In the genomic region with DNA sequence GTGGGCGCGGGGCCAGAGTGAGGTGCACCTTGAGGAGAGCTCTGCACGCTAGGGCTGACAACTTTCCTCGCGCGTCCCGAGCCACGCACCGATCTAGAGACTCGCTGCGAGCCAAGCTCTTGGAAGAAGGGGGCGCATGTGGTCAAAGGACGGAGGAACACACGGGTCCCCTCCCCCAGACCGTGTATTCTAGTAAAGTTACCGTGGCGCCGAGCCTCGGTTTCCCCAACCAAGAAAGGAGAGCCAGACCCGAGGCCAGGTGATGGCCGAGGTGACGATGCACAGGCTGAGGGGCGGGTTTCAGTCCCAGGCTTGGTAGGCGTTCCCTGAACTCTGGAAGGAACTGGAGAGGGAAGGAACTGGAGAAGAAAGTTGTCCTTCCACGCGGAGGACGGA, we compare ENCODE assay signal across 8 mouse cellular contexts. TPM values are rescaled to one million over a fixed set of nuclear protein-coding genes. Genes with fewer than 3 reads are reported as not detected.
DNase-seq lines count a peak whose midpoint lies in the region; ATAC-seq and TF ChIP-seq lines count a peak whose summit lies in the region.

No protein-coding gene starts in this region.

- ATAC-seq in forebrain, embryonic 16.5 days, result peak; percentile 62
- peak; percentile 79 for ATAC-seq in intestine, embryonic 16.5 days
- ATAC-seq in liver, postnatal 0 days, result peak; percentile 4; the same call in 1 of the 2 replicates

- no peak for TF ChIP-seq CTCF in liver, postnatal 0 days (IDR thresholded peaks at IDR 0.05; ENCODE audit: low read depth)
- TF ChIP-seq CTCF in olfactory bulb, adult 2 months (IDR thresholded peaks at IDR 0.05; ENCODE audit: insufficient read depth, low read depth, low read length), result no peak

- 0 out of 2 replicates have a peak, but pooled peaks cover 2% of the 10 kb centered on the region for H3K27me3 ChIP-seq in forebrain, embryonic 16.5 days (replicated peaks; ENCODE audit: control insufficient read depth, insufficient read depth, low read length)
- H3K27me3 ChIP-seq in intestine, embryonic 16.5 days (replicated peaks; ENCODE audit: control insufficient read depth, insufficient read depth, low read length), result no peaks in the 10 kb centered on the region
- peaks cover 37% of the 10 kb centered on the region for H3K27me3 ChIP-seq in liver, postnatal 0 days (ENCODE audit: insufficient read depth, low read length)

- peak overlapping the region; percentile 80 for H3K4me3 ChIP-seq in forebrain, embryonic 16.5 days (replicated peaks; ENCODE audit: low read length)
- peak overlapping the region; percentile 99 for H3K4me3 ChIP-seq in intestine, embryonic 16.5 days (ENCODE audit: low read length)
- H3K4me3 ChIP-seq in liver, postnatal 0 days (ENCODE audit: low read depth, low read length), result peak overlapping the region; percentile 56
- H3K4me3 ChIP-seq in olfactory bulb, adult 2 months (ENCODE audit: insufficient read depth, low read depth, low read length), result peak overlapping the region; percentile 72

- no peaks in the 10 kb centered on the region for H3K36me3 ChIP-seq in forebrain, embryonic 16.5 days (ENCODE audit: control insufficient read depth, insufficient read depth)
- no peaks in the 10 kb centered on the region for H3K36me3 ChIP-seq in intestine, embryonic 16.5 days (ENCODE audit: control insufficient read depth, insufficient read depth, low read length)
- H3K36me3 ChIP-seq in liver, postnatal 0 days (replicated peaks; ENCODE audit: insufficient read depth, low read length), result no peaks in the 10 kb centered on the region

- no peak for TF ChIP-seq EP300 in liver, postnatal 0 days (IDR thresholded peaks at IDR 0.05; ENCODE audit: low read depth)

- peak overlapping the region; percentile 83 for H3K27ac ChIP-seq in forebrain, embryonic 16.5 days (ENCODE audit: low read length)
- peak overlapping the region; percentile 95 for H3K27ac ChIP-seq in intestine, embryonic 16.5 days (ENCODE audit: low read length)
- H3K27ac ChIP-seq in liver, postnatal 0 days (ENCODE audit: low read depth), result peak overlapping the region; percentile 60; the same call in 1 of the 2 replicates
- H3K27ac ChIP-seq in olfactory bulb, adult 2 months (ENCODE audit: insufficient read depth, low read depth, low read length), result no peak overlapping the region

- under 1% methylated on average over 27 of the region's 27 CpGs for WGBS in forebrain, embryonic 16.5 days
- WGBS in intestine, embryonic 16.5 days, result under 1% methylated on average over 27 of the region's 27 CpGs
- under 1% methylated on average over 25 of the region's 27 CpGs for WGBS in liver, postnatal 0 days (ENCODE audit: insufficient replicate concordance)
- WGBS in olfactory bulb, adult 2 months, result 1% methylated on average over 27 of the region's 27 CpGs

- TF ChIP-seq POLR2A in olfactory bulb, adult 2 months (IDR thresholded peaks at IDR 0.05; ENCODE audit: insufficient read depth, low read depth, low read length), result no peak

- peak overlapping the region; percentile 88 for H3K4me2 ChIP-seq in forebrain, embryonic 16.5 days (ENCODE audit: low read length)
- H3K4me2 ChIP-seq in intestine, embryonic 16.5 days (ENCODE audit: low read depth, low read length), result peak overlapping the region; percentile 75
- H3K4me2 ChIP-seq in liver, postnatal 0 days (ENCODE audit: low read depth, low read length), result peak overlapping the region; percentile 69

- peak; percentile 4 to 16 for DNase-seq in frontal cortex, postnatal 10 days (ENCODE audit: low spot score in 2 of 2)
- no peak for DNase-seq in frontal cortex, postnatal 25 days (ENCODE audit: low spot score in 2 of 2)
- DNase-seq in NIH3T3 (ENCODE audit: low read depth), result peak; percentile 73
- DNase-seq in liver, postnatal 0 days, result no peak
- DNase-seq in layer of hippocampus, adult 9-11 months, result no peak

- H3K4me1 ChIP-seq in forebrain, embryonic 16.5 days (replicated peaks; ENCODE audit: control insufficient read depth, insufficient read depth, low read length), result peaks cover 12% of the 10 kb centered on the region
- H3K4me1 ChIP-seq in intestine, embryonic 16.5 days (ENCODE audit: control insufficient read depth, insufficient read depth, low read length), result 0 out of 2 replicates have a peak, but pooled peaks cover 3% of the 10 kb centered on the region
- no peaks in the 10 kb centered on the region for H3K4me1 ChIP-seq in liver, postnatal 0 days (ENCODE audit: insufficient read depth)
- H3K4me1 ChIP-seq in olfactory bulb, adult 2 months (ENCODE audit: control insufficient read depth, insufficient read depth, low read length), result peaks cover 18% of the 10 kb centered on the region

- H3K9ac ChIP-seq in forebrain, embryonic 16.5 days (replicated peaks; ENCODE audit: low read depth, low read length), result peak overlapping the region; percentile 81
- peak overlapping the region; percentile 100 for H3K9ac ChIP-seq in intestine, embryonic 16.5 days (ENCODE audit: low read depth, low read length)
- H3K9ac ChIP-seq in liver, postnatal 0 days (replicated peaks), result peak overlapping the region; percentile 40

- H3K9me3 ChIP-seq in forebrain, embryonic 16.5 days (ENCODE audit: control insufficient read depth, low read length), result no peaks in the 10 kb centered on the region
- H3K9me3 ChIP-seq in intestine, embryonic 16.5 days (ENCODE audit: control insufficient read depth, low read length), result no peaks in the 10 kb centered on the region
- H3K9me3 ChIP-seq in liver, postnatal 0 days (ENCODE audit: low read length), result no peaks in the 10 kb centered on the region

RNA-seq across cellular contexts. Expression of a gene that starts 0.4 kb away (rescaled TPM):
- polyA plus RNA-seq in forebrain, embryonic 16.5 days (2015; fragmentation: Nextera tagmentation; extraction: Ambion mirVana), result 22.7 and 23.2 TPM in 2 replicates
- polyA plus RNA-seq in intestine, embryonic 16.5 days (2015; fragmentation: Nextera tagmentation; extraction: Ambion mirVana), result 97.7 and 98.1 TPM in 2 replicates
- 4.9 and 5.2 TPM in 2 replicates for polyA plus RNA-seq in liver, postnatal 0 days (2015; fragmentation: Nextera tagmentation; extraction: Ambion mirVana)
- polyA plus RNA-seq in olfactory bulb, adult 2 months (2012; ENCODE audit: insufficient read depth, insufficient read length, low replicate concordance, missing spikeins), result not detected in 2 replicates

Comparison
In these comparisons a context has a peak if more than half of its experiments do, and no peak if none do; other contexts are left out.
1. DNase-seq: peak in frontal cortex, postnatal 10 days (2 of 2) and NIH3T3 (single experiment); none in frontal cortex, postnatal 25 days (0 of 2), liver, postnatal 0 days (single experiment) and layer of hippocampus, adult 9-11 months (single experiment).
2. ATAC-seq: peak in every context shown above with its lines; median percentile 79 in intestine, embryonic 16.5 days; 62 in forebrain, embryonic 16.5 days; 4 in liver, postnatal 0 days.
3. H3K9ac ChIP-seq: peak in every context shown above with its lines; median percentile 100 in intestine, embryonic 16.5 days; 81 in forebrain, embryonic 16.5 days; 40 in liver, postnatal 0 days.
4. Peak in every context shown above with its lines, with median percentiles within 50 percentile points of each other: H3K4me2 ChIP-seq and H3K4me3 ChIP-seq.